ENCODE assay signal across 9 mouse cellular contexts in genomic region chr15:93438663-93439062, GRCm38 (mm10). TPM values are rescaled to one million over a fixed set of nuclear protein-coding genes. Genes with fewer than 3 reads are reported as not detected.
A peak's percentile ranks its signal among the peaks of the same experiment; 100 is the strongest.
DNase-seq lines count a peak whose midpoint lies in the region; ATAC-seq and TF ChIP-seq lines count a peak whose summit lies in the region.
"Had no signal": no experiment of that assay in that cellular context is flagged by ENCODE, and none has a peak within 500 bp of the region (broad histone marks: within the 10 kb centered on the region; RNA-seq: fewer than 3 reads in every experiment).

No protein-coding gene starts in this region.

- H3K36me3 ChIP-seq in E14TG2a.4 (ENCODE audit: insufficient read depth, low read length), result peaks cover 46% of the 10 kb centered on the region
- H3K36me3 ChIP-seq in lung, embryonic 14.5 days (ENCODE audit: insufficient read depth), result peaks cover 39% of the 10 kb centered on the region

- peak; percentile 55 for TF ChIP-seq CTCF in E14TG2a.4 (conservative IDR thresholded peaks at IDR 0.05; ENCODE audit: low read length)
- TF ChIP-seq CTCF in lung, embryonic 14.5 days (IDR thresholded peaks at IDR 0.05; ENCODE audit: low read depth), result peak; percentile 85

- H3K4me3 ChIP-seq in E14TG2a.4 (replicated peaks; ENCODE audit: low read length), result no peak overlapping the region
- H3K4me3 ChIP-seq in lung, embryonic 14.5 days (ENCODE audit: low read depth, low read length), result no peak overlapping the region
- H3K4me3 ChIP-seq: limb, embryonic 15.5 days had no signal

- H3K9me3 ChIP-seq in E14TG2a.4 (ENCODE audit: low read length), result peaks cover 34% of the 10 kb centered on the region
- H3K9me3 ChIP-seq in lung, embryonic 14.5 days (ENCODE audit: low read depth, low read length), result no peaks in the 10 kb centered on the region
- H3K9me3 ChIP-seq: limb, embryonic 15.5 days had no signal

- no peak; the same call in 1 of the 2 replicates for ATAC-seq in lung, embryonic 14.5 days (ENCODE audit: insufficient read depth)
- no peak for ATAC-seq in erythroid progenitor cell, adult 5-6 weeks (replicated peaks; ENCODE audit: low FRiP score, poor library complexity, severe bottlenecking)

- WGBS in large intestine, adult 2 months, result 51% methylated on average over 5 of the region's 5 CpGs
- 42% methylated on average over 5 of the region's 5 CpGs for WGBS in lung, embryonic 14.5 days

- peaks cover 5% of the 10 kb centered on the region for H3K4me1 ChIP-seq in E14TG2a.4 (replicated peaks; ENCODE audit: low read depth, low read length)
- H3K4me1 ChIP-seq in lung, embryonic 14.5 days (ENCODE audit: insufficient read depth), result no peaks in the 10 kb centered on the region

- no peak overlapping the region for H3K4me2 ChIP-seq in lung, embryonic 14.5 days
- H3K4me2 ChIP-seq: limb, embryonic 15.5 days had no signal

- H3K9ac ChIP-seq in lung, embryonic 14.5 days, result no peak overlapping the region
- H3K9ac ChIP-seq: limb, embryonic 15.5 days had no signal

- peak; percentile 63 for DNase-seq in ZHBTc4 (ENCODE audit: low read depth, low spot score)
- DNase-seq in cerebellum, postnatal 36 days, result peak; percentile 60 to 68
- peak; percentile 58 for DNase-seq in gastrocnemius, postnatal 10 days
- DNase-seq in large intestine, adult 2 months (ENCODE audit: low read depth, low spot score), result peak; percentile 13
- peak; percentile 80 for DNase-seq in lung, embryonic 14.5 days
- DNase-seq in right cerebral cortex, adult 18-20 months, result peak; percentile 64

- no peaks in the 10 kb centered on the region for H3K27me3 ChIP-seq in E14TG2a.4 (ENCODE audit: insufficient read depth, low read length)
- H3K27me3 ChIP-seq in lung, embryonic 14.5 days (ENCODE audit: insufficient read depth, low read length), result no peaks in the 10 kb centered on the region
- H3K27me3 ChIP-seq: limb, embryonic 15.5 days had no signal

- H3K27ac ChIP-seq in lung, embryonic 14.5 days (ENCODE audit: low read depth), result no peak overlapping the region
- H3K27ac ChIP-seq: limb, embryonic 15.5 days had no signal

RNA-seq across cellular contexts. Expression of gene Pphln1, which starts 40.5 kb away (rescaled TPM):
- 10 to 100 TPM; 20.7 to 21.5 TPM for total RNA-seq in gastrocnemius, postnatal 10 days (2021)
- polyA plus RNA-seq in large intestine, adult 2 months (2012; rRNA removed), result 4.2 and 5.5 TPM in 2 replicates
- polyA plus RNA-seq in lung, embryonic 14.5 days (2014; fragmentation: Nextera tagmentation; extraction: Ambion mirVana), result 39.6 and 43.9 TPM in 2 replicates
- 11.7 and 18.0 TPM in 2 replicates for total RNA-seq in erythroid progenitor cell, adult 5-6 weeks (2015; ENCODE audit: low replicate concordance)
- total RNA-seq in erythroid progenitor cell, adult 5-6 weeks (2017; ENCODE audit: low replicate concordance), result 13.1 and 14.5 TPM in 2 replicates

RNA-seq across cellular contexts. Expression of gene Zcrb1, which starts 40.5 kb away (rescaled TPM):
- total RNA-seq in gastrocnemius, postnatal 10 days (2021), result 10 to 100 TPM; 75.6 to 76.3 TPM
- 20.6 and 24.1 TPM in 2 replicates for polyA plus RNA-seq in large intestine, adult 2 months (2012; rRNA removed)
- 115 and 123 TPM in 2 replicates for polyA plus RNA-seq in lung, embryonic 14.5 days (2014; fragmentation: Nextera tagmentation; extraction: Ambion mirVana)
- 102 and 188 TPM in 2 replicates for total RNA-seq in erythroid progenitor cell, adult 5-6 weeks (2015; ENCODE audit: low replicate concordance)
- 73.3 and 129 TPM in 2 replicates for total RNA-seq in erythroid progenitor cell, adult 5-6 weeks (2017; ENCODE audit: low replicate concordance)

Comparison
In these comparisons a context has a peak if more than half of its experiments do, and no peak if none do; other contexts are left out.
1. DNase-seq: peak in every context shown above with its lines; median percentile 80 in lung, embryonic 14.5 days; 64 in cerebellum, postnatal 36 days; 64 in right cerebral cortex, adult 18-20 months; 63 in ZHBTc4; 58 in gastrocnemius, postnatal 10 days; 13 in large intestine, adult 2 months.